In the genomic region with DNA sequence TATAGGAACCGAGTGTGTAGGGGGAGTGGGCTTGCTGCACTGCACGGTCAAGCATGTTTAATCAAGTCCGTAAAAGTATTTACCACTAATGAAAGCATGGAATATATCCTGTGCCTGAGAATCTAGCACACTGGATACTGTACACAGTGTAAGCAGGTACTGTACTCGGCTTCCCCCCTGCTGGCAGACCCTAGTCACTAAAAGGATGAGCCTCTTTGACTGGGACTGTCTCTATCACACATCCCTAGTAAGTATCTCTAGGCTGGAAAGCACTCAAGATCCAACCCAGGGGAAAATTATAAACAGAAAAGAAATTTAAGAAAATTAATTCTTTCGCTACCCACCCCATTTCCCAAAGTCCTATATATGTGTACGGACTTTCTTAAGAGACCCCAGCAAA, we compare ENCODE assay signal across 8 mouse cellular contexts. TPM values are rescaled to one million over a fixed set of nuclear protein-coding genes. Genes with fewer than 3 reads are reported as not detected.
DNase-seq lines count a peak whose midpoint lies in the region; ATAC-seq and TF ChIP-seq lines count a peak whose summit lies in the region.

No protein-coding gene starts in this region.

- TF ChIP-seq CTCF in bone marrow macrophage, adult 2 months (IDR thresholded peaks at IDR 0.05; ENCODE audit: low read depth, low read length): no peak
- peak; percentile 72 for TF ChIP-seq CTCF in midbrain, postnatal 0 days (IDR thresholded peaks at IDR 0.05)

- intact Hi-C loops in left cerebral cortex, postnatal 4 days (cut with DNase I): loop anchor here (5.0 to 10.0 kb wide), 3 partner anchors 102 to 272 kb away; a partner anchor contains a TSS

- ATAC-seq in midbrain, postnatal 0 days (ENCODE audit: low FRiP score): no peak
- ATAC-seq in erythroid progenitor cell, adult 5-6 weeks (replicated peaks; ENCODE audit: low FRiP score, poor library complexity, severe bottlenecking): no peak

- no peaks in the 10 kb centered on the region for H3K9me3 ChIP-seq in midbrain, postnatal 0 days (ENCODE audit: low read length)

- no peak for TF ChIP-seq POLR2A in bone marrow macrophage, adult 2 months (IDR thresholded peaks at IDR 0.05; ENCODE audit: borderline replicate concordance, low read depth, low read length)

- H3K36me3 ChIP-seq in midbrain, postnatal 0 days (ENCODE audit: insufficient read depth, low read length): no peaks in the 10 kb centered on the region

- H3K4me3 ChIP-seq in bone marrow macrophage, adult 2 months (ENCODE audit: insufficient read depth, low read length): peak overlapping the region; percentile 95
- H3K4me3 ChIP-seq in midbrain, postnatal 0 days (ENCODE audit: low read depth, low read length): peak overlapping the region; percentile 95

- DNase-seq in left cerebral cortex, postnatal 4 days: peak; percentile 47
- DNase-seq in left cerebral cortex, adult 11 months (ENCODE audit: low spot score): no peak
- DNase-seq in forelimb bud, embryonic 11.5 days (ENCODE audit: low read depth, low spot score): peak; percentile 11
- peak; percentile 67 to 76 for DNase-seq in kidney, postnatal 4 days
- peak; percentile 71 for DNase-seq in midbrain, postnatal 0 days (ENCODE audit: low spot score)
- DNase-seq in gastrocnemius, postnatal 4 days (ENCODE audit: low spot score in 2 of 2): no peak

- peak overlapping the region; percentile 91 for H3K9ac ChIP-seq in midbrain, postnatal 0 days (replicated peaks; ENCODE audit: low read length, poor library complexity, severe bottlenecking)

- H3K4me2 ChIP-seq in midbrain, postnatal 0 days (ENCODE audit: low read depth, low read length, poor library complexity, severe bottlenecking): peak overlapping the region; percentile 100

- WGBS in midbrain, postnatal 0 days: 23% methylated on average over 6 of the region's 6 CpGs

- peaks cover 34% of the 10 kb centered on the region for H3K4me1 ChIP-seq in bone marrow macrophage, adult 2 months (ENCODE audit: control insufficient read depth, insufficient read depth, low read length)
- H3K4me1 ChIP-seq in midbrain, postnatal 0 days (ENCODE audit: insufficient read depth, low read length): no peaks in the 10 kb centered on the region

- H3K27ac ChIP-seq in bone marrow macrophage, adult 2 months (ENCODE audit: insufficient read depth, low read depth, low read length): no peak overlapping the region
- peak overlapping the region; percentile 74; the same call in 1 of the 2 replicates for H3K27ac ChIP-seq in midbrain, postnatal 0 days (ENCODE audit: low read depth, low read length)

- H3K27me3 ChIP-seq in midbrain, postnatal 0 days (ENCODE audit: insufficient read depth, low read length): no peaks in the 10 kb centered on the region

RNA-seq across cellular contexts. Expression of a gene that starts 2.8 kb away (rescaled TPM):
- 10 to 100 TPM; 16.4 to 17.8 TPM for total RNA-seq in left cerebral cortex, postnatal 4 days (2021)
- 7.9 and 8.9 TPM in 2 replicates for polyA plus RNA-seq in bone marrow macrophage, adult 2 months (2012; ENCODE audit: insufficient read depth, insufficient read length, missing spikeins)
- total RNA-seq in midbrain, postnatal 0 days (2014; rRNA removed): 8.7 and 9.2 TPM in 2 replicates
- polyA plus RNA-seq in midbrain, postnatal 0 days (2015; fragmentation: Nextera tagmentation; extraction: Ambion mirVana): 2.9 and 3.3 TPM in 2 replicates
- 3.8 and 5.0 TPM in 2 replicates for total RNA-seq in erythroid progenitor cell, adult 5-6 weeks (2015; ENCODE audit: low replicate concordance)
- total RNA-seq in erythroid progenitor cell, adult 5-6 weeks (2017; ENCODE audit: low replicate concordance): 6.3 and 7.7 TPM in 2 replicates
- 10 to 100 TPM; 14.6 to 14.9 TPM for total RNA-seq in gastrocnemius, postnatal 4 days (2021)

Comparison
In these comparisons a context has a peak if more than half of its experiments do, and no peak if none do; other contexts are left out.
1. DNase-seq: peak in left cerebral cortex, postnatal 4 days (single experiment), forelimb bud, embryonic 11.5 days (single experiment), kidney, postnatal 4 days (2 of 2) and midbrain, postnatal 0 days (single experiment); none in left cerebral cortex, adult 11 months (single experiment) and gastrocnemius, postnatal 4 days (0 of 2).